Mouse (Mus musculus) megakaryocyte, embryonic 14.5 days (primary cell): Measurements from ENCODE around the gene Pam16. TPM values are rescaled to one million over a fixed set of nuclear protein-coding genes. Genes with fewer than 3 reads are reported as not detected.

Experiments used
- H3K27me3 ChIP-seq: replicated peaks from 2 replicates; pipeline ENCODE3; 2012; ENCODE audit warnings: inconsistent platforms
- H3K36me3 ChIP-seq: replicated peaks from 2 replicates; pipeline ENCODE3; 2012; ENCODE audit warnings: low read length, inconsistent platforms, mixed read lengths
- H3K4me1 ChIP-seq: 2 replicates; pipeline ENCODE4 v1.6.1; 2012; ENCODE audit warnings: inconsistent platforms
- H3K4me3 ChIP-seq: replicated peaks from 2 replicates; pipeline ENCODE3; 2012; ENCODE audit warnings: moderate library complexity, mild to moderate bottlenecking, inconsistent platforms
- H3K9me3 ChIP-seq: 2 replicates; pipeline ENCODE4 v1.6.1; 2012; ENCODE audit warnings: inconsistent platforms
- FLI1 ChIP-seq: IDR thresholded peaks from 2 replicates; pipeline ENCODE4 v1.6.1; 2012; ENCODE audit warnings: low read length, inconsistent platforms, mixed read lengths
- GATA1 ChIP-seq: IDR thresholded peaks from 3 replicates; pipeline ENCODE4 v1.6.1; 2012; ENCODE audit warnings: mixed read lengths, low read length, inconsistent platforms, borderline replicate concordance
- polyA plus RNA-seq: library from polyadenylated mRNA; stranded (reverse); fragments of >175 nt; gene quantifications from 2 replicates; pipeline ENCODE4 v1.2.3, GENCODE M21; 2012; ENCODE audit warnings: low replicate concordance; ENCODE audit not compliant: insufficient read depth

Pam16 gene
- polyA plus RNA-seq, 1 experiment: 137 TPM

- H3K36me3 ChIP-seq: peaks cover 89% of the 10 kb centered on the region
These were observed 14.2 kb upstream of the Pam16 start for GRCm38 (mm10) chr16:4638891-4639390.

GRCm38 (mm10) chr16:4635760-4636159 is 11.0 kb upstream of the Pam16 start:
- H3K27me3 ChIP-seq: peaks cover 3% of the 10 kb centered on the region
- no peak overlapping the region for H3K4me3 ChIP-seq
- no peaks in the 10 kb centered on the region for H3K9me3 ChIP-seq
- TF ChIP-seq FLI1 (no peak), GATA1 (no peak)
- H3K36me3 ChIP-seq: peaks cover 94% of the 10 kb centered on the region
- H3K4me1 ChIP-seq: peaks cover 29% of the 10 kb centered on the region

More at GRCm38 (mm10) chr16:4638891-4639390, 14.2 kb upstream of the Pam16 start:
- Histone ChIP-seq H3K9me3 (no peaks in the 10 kb centered on the region), H3K4me3 (no peak overlapping the region), H3K27me3 (peaks cover 5% of the 10 kb centered on the region), H3K4me1 (peaks cover 53% of the 10 kb centered on the region)
- no peak for TF ChIP-seq FLI1
- no peak for TF ChIP-seq GATA1

- Histone ChIP-seq H3K4me1 (peaks cover 27% of the 10 kb centered on the region), H3K36me3 (peaks cover 95% of the 10 kb centered on the region), H3K9me3 (no peaks in the 10 kb centered on the region), H3K27me3 (peaks cover 3% of the 10 kb centered on the region), H3K4me3 (no peak overlapping the region)
- TF ChIP-seq GATA1 (no peak), FLI1 (no peak)
These were observed 9.9 kb upstream of the Pam16 start for GRCm38 (mm10) chr16:4634681-4635080.

- H3K36me3 ChIP-seq: peaks cover 96% of the 10 kb centered on the region
- H3K4me1 ChIP-seq: peaks cover 17% of the 10 kb centered on the region
- H3K27me3 ChIP-seq: peaks cover 3% of the 10 kb centered on the region
- H3K9me3 ChIP-seq: no peaks in the 10 kb centered on the region
- no peak overlapping the region for H3K4me3 ChIP-seq
- no peak for TF ChIP-seq FLI1
- no peak for TF ChIP-seq GATA1
These were observed 8.9 kb upstream of the Pam16 start for GRCm38 (mm10) chr16:4633661-4634060.

GRCm38 (mm10) chr16:4632050-4632449 is 7.3 kb upstream of the Pam16 start:
- no peaks in the 10 kb centered on the region for H3K27me3 ChIP-seq
- no peak overlapping the region for H3K4me3 ChIP-seq
- no peaks in the 10 kb centered on the region for H3K9me3 ChIP-seq
- H3K36me3 ChIP-seq: peaks cover 98% of the 10 kb centered on the region
- H3K4me1 ChIP-seq: peaks cover 20% of the 10 kb centered on the region; the same call in 1 of the 2 replicates
- TF ChIP-seq FLI1 (no peak), GATA1 (no peak)

- no peak overlapping the region for H3K4me3 ChIP-seq
- H3K9me3 ChIP-seq: no peaks in the 10 kb centered on the region
- peaks cover 93% of the 10 kb centered on the region for H3K36me3 ChIP-seq
- no peaks in the 10 kb centered on the region for H3K27me3 ChIP-seq
- TF ChIP-seq GATA1 (no peak), FLI1 (no peak)
- peaks cover 29% of the 10 kb centered on the region for H3K4me1 ChIP-seq
These were observed 5.2 kb upstream of the Pam16 start for GRCm38 (mm10) chr16:4629950-4630349.

GRCm38 (mm10) chr16:4628898-4629419 is 4.2 kb upstream of the Pam16 start:
- H3K9me3 ChIP-seq: no peaks in the 10 kb centered on the region
- no peaks in the 10 kb centered on the region for H3K27me3 ChIP-seq
- no peak overlapping the region for H3K4me3 ChIP-seq
- no peak for TF ChIP-seq GATA1
- no peak for TF ChIP-seq FLI1
- H3K4me1 ChIP-seq: peaks cover 32% of the 10 kb centered on the region
- peaks cover 83% of the 10 kb centered on the region for H3K36me3 ChIP-seq

GRCm38 (mm10) chr16:4627105-4627504 is 2.3 kb upstream of the Pam16 start:
- no peaks in the 10 kb centered on the region for H3K9me3 ChIP-seq
- no peak for TF ChIP-seq FLI1
- no peak for TF ChIP-seq GATA1
- no peak overlapping the region for H3K4me3 ChIP-seq
- H3K36me3 ChIP-seq: peaks cover 68% of the 10 kb centered on the region
- no peaks in the 10 kb centered on the region for H3K27me3 ChIP-seq
- H3K4me1 ChIP-seq: peaks cover 50% of the 10 kb centered on the region

GRCm38 (mm10) chr16:4624074-4624473 is 714 bp downstream of the Pam16 start:
- peaks cover 61% of the 10 kb centered on the region for H3K36me3 ChIP-seq
- TF ChIP-seq GATA1: no peak
- TF ChIP-seq FLI1: no peak

GRCm38 (mm10) chr16:4616829-4617228 is 8.0 kb downstream of the Pam16 start:
- H3K4me3 ChIP-seq: no peak overlapping the region
- peaks cover 86% of the 10 kb centered on the region for H3K36me3 ChIP-seq
- no peaks in the 10 kb centered on the region for H3K27me3 ChIP-seq
- no peaks in the 10 kb centered on the region for H3K9me3 ChIP-seq
- TF ChIP-seq GATA1 (no peak), FLI1 (no peak)
- peaks cover 50% of the 10 kb centered on the region for H3K4me1 ChIP-seq

More at GRCm38 (mm10) chr16:4624074-4624473, 714 bp downstream of the Pam16 start:
- H3K4me1 ChIP-seq: peaks cover 65% of the 10 kb centered on the region
- peak overlapping the region; percentile 93 for H3K4me3 ChIP-seq
- H3K27me3 ChIP-seq: no peaks in the 10 kb centered on the region
- H3K9me3 ChIP-seq: no peaks in the 10 kb centered on the region

GRCm38 (mm10) chr16:4615297-4615696 is 9.5 kb downstream of the Pam16 start:
- H3K4me3 ChIP-seq: no peak overlapping the region
- no peaks in the 10 kb centered on the region for H3K27me3 ChIP-seq
- peaks cover 39% of the 10 kb centered on the region for H3K4me1 ChIP-seq
- no peaks in the 10 kb centered on the region for H3K9me3 ChIP-seq
- TF ChIP-seq FLI1 (no peak), GATA1 (no peak)
- peaks cover 86% of the 10 kb centered on the region for H3K36me3 ChIP-seq
